Mouse (Mus musculus): ENCODE measurements around the gene Npnt. TPM values are rescaled to one million over a fixed set of nuclear protein-coding genes. Genes with fewer than 3 reads are reported as not detected.

The Npnt gene
- polyA plus RNA-seq, 1 experiment from 2014 or later: 11.3 TPM

- Histone ChIP-seq H3K4me2 (ENCODE audit: low read depth, severe bottlenecking) (no peak overlapping the region), H3K4me1 (ENCODE audit: control insufficient read depth, insufficient read depth, low read length) (peaks cover 17% of the 10 kb centered on the region), H3K4me3 (ENCODE audit: low read depth, low read length) (no peak overlapping the region), H3K27ac (replicated peaks; ENCODE audit: low read depth, low read length) (peak overlapping the region; percentile 62; the same call in 1 of the 2 replicates), H3K36me3 (ENCODE audit: control insufficient read depth, insufficient read depth, low read length) (no peaks in the 10 kb centered on the region), H3K27me3 (ENCODE audit: control insufficient read depth, insufficient read depth, low read length) (no peaks in the 10 kb centered on the region), H3K9ac (ENCODE audit: low read length) (no peak overlapping the region), H3K9me3 (ENCODE audit: control insufficient read depth, low read length) (no peaks in the 10 kb centered on the region)
- WGBS: 58% methylated on average over 9 of the region's 9 CpGs
- DNase-seq (ENCODE audit: low spot score) (peak; percentile 61), ATAC-seq (ENCODE audit: insufficient number of reproducible peaks, low FRiP score, low TSS enrichment, low read depth) (peak; percentile 79; the same call in 1 of the 2 replicates)
These were observed 94.5 kb downstream of the Npnt start for GRCm38 (mm10) chr3:132855458-132856212.

- Histone ChIP-seq H3K36me3 (ENCODE audit: control insufficient read depth, insufficient read depth, low read length) (no peaks in the 10 kb centered on the region), H3K4me2 (ENCODE audit: low read depth, severe bottlenecking) (no peak overlapping the region), H3K27ac (replicated peaks; ENCODE audit: low read depth, low read length) (no peak overlapping the region), H3K9ac (ENCODE audit: low read length) (no peak overlapping the region), H3K4me1 (ENCODE audit: control insufficient read depth, insufficient read depth, low read length) (peaks cover 12% of the 10 kb centered on the region), H3K4me3 (ENCODE audit: low read depth, low read length) (no peak overlapping the region), H3K9me3 (ENCODE audit: control insufficient read depth, low read length) (no peaks in the 10 kb centered on the region), H3K27me3 (ENCODE audit: control insufficient read depth, insufficient read depth, low read length) (no peaks in the 10 kb centered on the region)
- no peak for DNase-seq (ENCODE audit: low spot score)
- WGBS: 93% methylated on average over 9 of the region's 9 CpGs
- no peak for ATAC-seq (ENCODE audit: insufficient number of reproducible peaks, low FRiP score, low TSS enrichment, low read depth)
These were observed 95.8 kb downstream of the Npnt start for GRCm38 (mm10) chr3:132854271-132854670.

DNA sequence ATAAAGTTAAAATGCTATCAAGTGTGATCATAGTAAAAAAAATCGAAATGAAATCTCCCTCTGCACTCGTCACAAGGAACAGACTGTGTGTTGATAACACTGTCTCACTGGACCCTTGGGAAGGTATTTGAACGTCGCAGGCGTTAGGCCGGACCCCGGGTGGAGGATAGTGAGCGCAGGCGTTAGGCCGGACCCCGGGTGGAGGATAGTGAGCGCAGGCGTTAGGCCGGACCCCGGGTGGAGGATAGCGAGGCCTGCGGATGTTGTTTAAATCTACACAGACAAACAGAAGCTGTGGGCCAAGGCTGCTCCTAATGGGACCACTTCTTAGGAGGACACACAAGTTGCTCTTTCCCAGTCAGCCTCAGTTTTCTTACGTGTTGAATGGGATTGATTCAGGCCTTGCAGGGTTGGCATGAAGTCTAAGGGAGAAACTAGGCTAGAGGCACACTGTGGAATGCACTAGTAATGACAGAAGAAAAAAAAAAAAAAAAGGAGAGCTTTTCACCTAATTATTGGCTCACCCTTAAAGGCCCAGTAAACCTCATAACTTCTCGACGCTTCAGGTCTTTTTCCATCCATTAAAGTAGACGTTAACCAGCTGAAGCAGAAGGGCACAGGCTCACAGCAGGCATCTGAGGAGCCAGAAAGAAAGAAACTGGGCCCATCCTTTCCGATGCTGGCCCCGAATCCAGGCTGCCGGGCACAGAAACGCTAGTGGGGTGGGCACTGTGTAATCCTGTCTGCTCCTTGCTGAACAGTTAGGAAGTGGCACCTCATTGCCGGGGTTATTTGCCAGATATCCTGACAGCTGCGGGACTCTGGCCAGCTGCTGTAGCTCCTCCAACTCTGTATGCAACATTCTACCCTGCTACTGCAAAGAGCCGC, 98.0 kb downstream of the Npnt start:
- H3K9me3 ChIP-seq (ENCODE audit: control insufficient read depth, low read length): no peaks in the 10 kb centered on the region
- H3K27ac ChIP-seq (replicated peaks; ENCODE audit: low read depth, low read length): no peak overlapping the region
- peaks cover 12% of the 10 kb centered on the region for H3K4me1 ChIP-seq (ENCODE audit: control insufficient read depth, insufficient read depth, low read length)
- 56% methylated on average over 28 of the region's 28 CpGs for WGBS
- H3K27me3 ChIP-seq (ENCODE audit: control insufficient read depth, insufficient read depth, low read length): no peaks in the 10 kb centered on the region
- no peak overlapping the region for H3K9ac ChIP-seq (ENCODE audit: low read length)
- H3K36me3 ChIP-seq (ENCODE audit: control insufficient read depth, insufficient read depth, low read length): no peaks in the 10 kb centered on the region
- peak; percentile 55 for DNase-seq (ENCODE audit: low spot score)
- peak; percentile 33 for ATAC-seq (ENCODE audit: insufficient number of reproducible peaks, low FRiP score, low TSS enrichment, low read depth)
- H3K4me3 ChIP-seq (ENCODE audit: low read depth, low read length): no peak overlapping the region
- H3K4me2 ChIP-seq (ENCODE audit: low read depth, severe bottlenecking): no peak overlapping the region

GRCm38 (mm10) chr3:132851417-132851816, 98.7 kb downstream of the Npnt start:
- DNase-seq (ENCODE audit: low spot score): no peak
- Histone ChIP-seq H3K4me3 (ENCODE audit: low read depth, low read length) (no peak overlapping the region), H3K27me3 (ENCODE audit: control insufficient read depth, insufficient read depth, low read length) (no peaks in the 10 kb centered on the region), H3K9me3 (ENCODE audit: control insufficient read depth, low read length) (no peaks in the 10 kb centered on the region), H3K4me1 (ENCODE audit: control insufficient read depth, insufficient read depth, low read length) (peaks cover 12% of the 10 kb centered on the region), H3K36me3 (ENCODE audit: control insufficient read depth, insufficient read depth, low read length) (no peaks in the 10 kb centered on the region), H3K27ac (replicated peaks; ENCODE audit: low read depth, low read length) (no peak overlapping the region), H3K4me2 (ENCODE audit: low read depth, severe bottlenecking) (no peak overlapping the region), H3K9ac (ENCODE audit: low read length) (no peak overlapping the region)
- WGBS: 45% methylated on average over 1 of the region's 1 CpGs
- ATAC-seq (ENCODE audit: insufficient number of reproducible peaks, low FRiP score, low TSS enrichment, low read depth): no peak

- 72% methylated on average over 2 of the region's 2 CpGs for WGBS
- Histone ChIP-seq H3K9me3 (ENCODE audit: control insufficient read depth, low read length) (no peaks in the 10 kb centered on the region), H3K9ac (ENCODE audit: low read length) (no peak overlapping the region), H3K4me3 (ENCODE audit: low read depth, low read length) (no peak overlapping the region), H3K27ac (replicated peaks; ENCODE audit: low read depth, low read length) (no peak overlapping the region), H3K4me2 (ENCODE audit: low read depth, severe bottlenecking) (no peak overlapping the region), H3K4me1 (ENCODE audit: control insufficient read depth, insufficient read depth, low read length) (peaks cover 8% of the 10 kb centered on the region), H3K36me3 (ENCODE audit: control insufficient read depth, insufficient read depth, low read length) (no peaks in the 10 kb centered on the region), H3K27me3 (ENCODE audit: control insufficient read depth, insufficient read depth, low read length) (no peaks in the 10 kb centered on the region)
- ATAC-seq (ENCODE audit: insufficient number of reproducible peaks, low FRiP score, low TSS enrichment, low read depth) (no peak), DNase-seq (ENCODE audit: low spot score) (no peak)
These were observed 99.7 kb downstream of the Npnt start for GRCm38 (mm10) chr3:132850431-132850830.

DNA sequence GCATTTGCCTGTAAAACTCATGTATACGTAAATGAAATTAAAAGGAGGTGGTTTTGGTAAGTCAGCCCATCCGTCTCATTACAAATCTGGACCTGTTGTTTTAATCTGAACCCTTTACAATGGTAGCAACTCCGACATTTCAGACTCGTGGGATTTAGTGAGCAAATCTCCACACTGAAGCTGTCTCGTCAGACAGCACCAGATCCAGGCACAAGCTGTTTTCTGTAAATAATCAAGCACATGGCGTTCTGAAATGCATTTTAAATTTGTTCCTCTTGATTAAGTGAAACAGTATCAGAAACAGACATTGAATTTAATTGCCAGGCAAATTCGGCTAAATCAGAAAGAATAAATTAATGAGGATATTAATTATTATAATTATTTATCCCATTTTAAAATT, 100.4 kb downstream of the Npnt start:
- 74% methylated on average over 7 of the region's 7 CpGs for WGBS
- no peaks in the 10 kb centered on the region for H3K9me3 ChIP-seq (ENCODE audit: control insufficient read depth, low read length)
- no peaks in the 10 kb centered on the region for H3K36me3 ChIP-seq (ENCODE audit: control insufficient read depth, insufficient read depth, low read length)
- no peaks in the 10 kb centered on the region for H3K27me3 ChIP-seq (ENCODE audit: control insufficient read depth, insufficient read depth, low read length)
- no peak overlapping the region for H3K4me2 ChIP-seq (ENCODE audit: low read depth, severe bottlenecking)
- H3K4me1 ChIP-seq (ENCODE audit: control insufficient read depth, insufficient read depth, low read length): peaks cover 5% of the 10 kb centered on the region; the same call in 1 of the 2 replicates
- DNase-seq (ENCODE audit: low spot score) (no peak), ATAC-seq (ENCODE audit: insufficient number of reproducible peaks, low FRiP score, low TSS enrichment, low read depth) (no peak)
- H3K27ac ChIP-seq (replicated peaks; ENCODE audit: low read depth, low read length): no peak overlapping the region
- H3K9ac ChIP-seq (ENCODE audit: low read length): no peak overlapping the region
- H3K4me3 ChIP-seq (ENCODE audit: low read depth, low read length): no peak overlapping the region

DNA sequence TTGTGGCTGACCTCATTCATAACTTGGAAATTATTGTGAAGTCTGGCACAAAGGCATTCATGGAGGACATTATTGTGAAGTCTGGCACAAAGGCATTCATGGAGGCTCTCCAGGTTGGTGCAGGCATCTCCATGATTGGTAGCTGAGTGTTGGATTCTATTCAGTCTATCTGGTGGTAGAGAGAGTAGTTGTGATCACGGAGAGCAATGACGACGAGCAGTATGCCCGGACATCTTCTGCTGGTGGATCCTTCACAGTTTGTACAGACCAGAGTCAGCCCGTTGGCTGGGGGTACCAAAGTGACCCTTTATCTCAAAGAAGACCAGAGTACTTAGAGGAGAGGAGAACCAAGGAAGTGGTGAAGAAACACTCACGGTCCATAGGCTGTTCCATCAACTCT, 107.4 kb downstream of the Npnt start:
- Histone ChIP-seq H3K27ac (replicated peaks; ENCODE audit: low read depth, low read length) (no peak overlapping the region), H3K4me2 (ENCODE audit: low read depth, severe bottlenecking) (no peak overlapping the region), H3K4me3 (ENCODE audit: low read depth, low read length) (no peak overlapping the region), H3K36me3 (ENCODE audit: control insufficient read depth, insufficient read depth, low read length) (peaks cover 4% of the 10 kb centered on the region), H3K27me3 (ENCODE audit: control insufficient read depth, insufficient read depth, low read length) (no peaks in the 10 kb centered on the region), H3K4me1 (ENCODE audit: control insufficient read depth, insufficient read depth, low read length) (no peaks in the 10 kb centered on the region), H3K9ac (ENCODE audit: low read length) (no peak overlapping the region), H3K9me3 (ENCODE audit: control insufficient read depth, low read length) (no peaks in the 10 kb centered on the region)
- DNase-seq (ENCODE audit: low spot score): no peak
- 93% methylated on average over 6 of the region's 6 CpGs for WGBS
- ATAC-seq (ENCODE audit: insufficient number of reproducible peaks, low FRiP score, low TSS enrichment, low read depth): no peak

DNA sequence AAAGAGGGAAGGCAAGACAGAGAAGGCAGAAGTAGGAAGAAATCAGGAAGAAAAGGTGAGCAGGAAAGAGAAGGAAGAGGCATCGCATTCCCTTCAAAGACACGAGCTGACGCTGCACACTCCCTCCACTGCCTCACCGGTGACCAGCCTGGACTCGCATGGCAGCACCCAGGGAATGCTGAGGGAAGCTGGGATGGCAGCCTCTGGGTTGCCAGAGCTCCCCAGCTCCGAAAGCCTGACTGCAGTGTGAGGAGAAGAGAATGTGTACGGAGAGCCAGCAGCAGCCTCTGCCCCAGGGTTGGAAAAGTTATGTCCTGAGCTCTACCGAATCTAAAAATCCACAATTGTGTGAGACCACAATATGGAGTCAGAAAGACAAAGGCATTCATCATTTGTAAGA, 110.6 kb downstream of the Npnt start:
- no peak overlapping the region for H3K27ac ChIP-seq (replicated peaks; ENCODE audit: low read depth, low read length)
- H3K27me3 ChIP-seq (ENCODE audit: control insufficient read depth, insufficient read depth, low read length): no peaks in the 10 kb centered on the region
- WGBS: 91% methylated on average over 8 of the region's 8 CpGs
- H3K36me3 ChIP-seq (ENCODE audit: control insufficient read depth, insufficient read depth, low read length): peaks cover 4% of the 10 kb centered on the region
- H3K4me2 ChIP-seq (ENCODE audit: low read depth, severe bottlenecking): no peak overlapping the region
- DNase-seq (ENCODE audit: low spot score) (no peak), ATAC-seq (ENCODE audit: insufficient number of reproducible peaks, low FRiP score, low TSS enrichment, low read depth) (no peak)
- no peaks in the 10 kb centered on the region for H3K9me3 ChIP-seq (ENCODE audit: control insufficient read depth, low read length)
- H3K4me1 ChIP-seq (ENCODE audit: control insufficient read depth, insufficient read depth, low read length): no peaks in the 10 kb centered on the region
- no peak overlapping the region for H3K4me3 ChIP-seq (ENCODE audit: low read depth, low read length)
- no peak overlapping the region for H3K9ac ChIP-seq (ENCODE audit: low read length)
